Mouse (Mus musculus): ENCODE data around the gene Axin2. TPM values are rescaled to one million over a fixed set of nuclear protein-coding genes. Genes with fewer than 3 reads are reported as not detected.

Gene Axin2
- total RNA-seq, 2 experiments from 2014 or later, result 5.4 to 9.6 TPM

GRCm38 (mm10) chr11:108928752-108929151, 8.6 kb downstream of the Axin2 start:
- no peak for DNase-seq (ENCODE audit: low spot score)

- DNase-seq (ENCODE audit: low spot score), result no peak
These were observed 9.0 kb downstream of the Axin2 start for GRCm38 (mm10) chr11:108929176-108929575.

- DNase-seq (ENCODE audit: low spot score), result no peak
These were observed 9.6 kb downstream of the Axin2 start for GRCm38 (mm10) chr11:108929700-108930099.

GRCm38 (mm10) chr11:108930612-108931011, 10.5 kb downstream of the Axin2 start:
- DNase-seq (ENCODE audit: low spot score), result no peak

- peak; percentile 86 for DNase-seq (ENCODE audit: low spot score)
These were observed 13.7 kb downstream of the Axin2 start for GRCm38 (mm10) chr11:108933835-108934234.

- no peak for DNase-seq (ENCODE audit: low spot score)
These were observed 15.1 kb downstream of the Axin2 start for GRCm38 (mm10) chr11:108935128-108935868.

- peak; percentile 46 for DNase-seq (ENCODE audit: low spot score)
These were observed 16.1 kb downstream of the Axin2 start for GRCm38 (mm10) chr11:108936016-108936792.

- no peak for DNase-seq (ENCODE audit: low spot score)
These were observed 20.7 kb downstream of the Axin2 start for GRCm38 (mm10) chr11:108940655-108941412.

GRCm38 (mm10) chr11:108941836-108942235, 21.7 kb downstream of the Axin2 start:
- no peak for DNase-seq (ENCODE audit: low spot score)

GRCm38 (mm10) chr11:108943741-108944140, 23.6 kb downstream of the Axin2 start:
- no peak for DNase-seq (ENCODE audit: low spot score)

- DNase-seq (ENCODE audit: low spot score), result no peak
These were observed 25.5 kb downstream of the Axin2 start for GRCm38 (mm10) chr11:108945666-108946065.

GRCm38 (mm10) chr11:108947425-108948184, 27.5 kb downstream of the Axin2 start:
- DNase-seq (ENCODE audit: low spot score), result no peak

- DNase-seq (ENCODE audit: low spot score), result no peak
These were observed 28.4 kb downstream of the Axin2 start for GRCm38 (mm10) chr11:108948501-108948900.

- DNase-seq (ENCODE audit: low spot score), result no peak
These were observed 28.8 kb downstream of the Axin2 start for GRCm38 (mm10) chr11:108948931-108949330.

- no peak for DNase-seq (ENCODE audit: low spot score)
These were observed 32.2 kb downstream of the Axin2 start for GRCm38 (mm10) chr11:108952343-108952742.

GRCm38 (mm10) chr11:108955943-108956342, 35.8 kb downstream of the Axin2 start:
- no peak for DNase-seq (ENCODE audit: low spot score)

- DNase-seq (ENCODE audit: low spot score), result no peak
These were observed 38.2 kb downstream of the Axin2 start for GRCm38 (mm10) chr11:108958349-108958748.

- DNase-seq (ENCODE audit: low spot score), result no peak
These were observed 39.0 kb downstream of the Axin2 start for GRCm38 (mm10) chr11:108959196-108959595.

GRCm38 (mm10) chr11:108961651-108962065, 41.5 kb downstream of the Axin2 start:
- DNase-seq (ENCODE audit: low spot score), result no peak

- no peak for DNase-seq (ENCODE audit: low spot score)
These were observed 43.5 kb downstream of the Axin2 start for GRCm38 (mm10) chr11:108963476-108964232.
